In the genomic region with DNA sequence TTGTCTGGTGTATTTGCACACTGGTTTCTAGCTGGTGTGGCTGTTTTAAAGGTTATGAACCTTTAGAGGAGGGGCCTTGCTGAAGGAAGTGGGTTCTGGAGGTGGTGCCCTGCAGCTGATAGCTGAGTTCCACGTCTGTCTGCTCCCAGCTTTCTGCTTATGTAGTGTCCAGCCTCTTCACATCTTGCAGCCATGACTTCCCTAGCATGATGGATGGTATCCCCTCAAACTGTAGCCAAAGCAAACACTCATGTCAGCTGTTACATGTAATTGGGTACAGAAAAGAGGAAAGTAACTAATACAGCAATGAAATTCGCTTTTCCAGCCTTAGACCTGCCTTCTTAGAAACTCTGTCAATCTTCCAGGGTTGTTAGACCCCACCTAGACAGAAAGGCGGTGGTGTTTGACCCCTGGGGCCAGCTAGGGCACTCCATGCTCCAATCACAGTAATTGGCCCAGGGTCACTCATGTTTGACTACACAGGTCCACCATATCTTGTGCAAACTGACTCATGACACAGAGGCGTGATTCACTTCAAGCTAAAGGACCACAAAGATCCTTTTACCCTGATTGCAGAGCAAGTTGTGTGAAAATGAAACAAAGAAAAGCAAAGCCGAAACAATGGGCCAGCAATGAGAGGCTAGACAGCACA, we compare ENCODE assay signal across 16 mouse cellular contexts.
DNase-seq lines count a peak whose midpoint lies in the region; ATAC-seq and TF ChIP-seq lines count a peak whose summit lies in the region.
"Had no signal": no experiment of that assay in that cellular context is flagged by ENCODE, and none has a peak within 500 bp of the region (broad histone marks: within the 10 kb centered on the region; RNA-seq: fewer than 3 reads in every experiment).

No protein-coding gene starts in this region.

- H3K4me1 ChIP-seq in lung, embryonic 14.5 days (ENCODE audit: insufficient read depth) = no peaks in the 10 kb centered on the region
- no peaks in the 10 kb centered on the region for H3K4me1 ChIP-seq in kidney, embryonic 14.5 days (ENCODE audit: control insufficient read depth, insufficient read depth, low read length)
- peaks cover 8% of the 10 kb centered on the region for H3K4me1 ChIP-seq in liver, postnatal 0 days (ENCODE audit: insufficient read depth)
- peaks cover 5% of the 10 kb centered on the region for H3K4me1 ChIP-seq in forebrain, embryonic 16.5 days (replicated peaks; ENCODE audit: control insufficient read depth, insufficient read depth, low read length)
- H3K4me1 ChIP-seq: embryonic facial prominence, embryonic 15.5 days; heart, embryonic 12.5 days had no signal

- H3K4me3 ChIP-seq in lung, embryonic 14.5 days (ENCODE audit: low read depth, low read length) = no peak overlapping the region
- H3K4me3 ChIP-seq in kidney, embryonic 14.5 days (ENCODE audit: low read length) = no peak overlapping the region
- H3K4me3 ChIP-seq in liver, postnatal 0 days (ENCODE audit: low read depth, low read length) = no peak overlapping the region
- no peak overlapping the region for H3K4me3 ChIP-seq in forebrain, embryonic 16.5 days (replicated peaks; ENCODE audit: low read length)
- H3K4me3 ChIP-seq: embryonic facial prominence, embryonic 15.5 days; heart, embryonic 12.5 days; midbrain, embryonic 10.5 days had no signal

- TF ChIP-seq CTCF in lung, embryonic 14.5 days (IDR thresholded peaks at IDR 0.05; ENCODE audit: low read depth) = no peak
- no peak for TF ChIP-seq CTCF in liver, postnatal 0 days (IDR thresholded peaks at IDR 0.05; ENCODE audit: low read depth)

- H3K27me3 ChIP-seq in lung, embryonic 14.5 days (ENCODE audit: insufficient read depth, low read length) = no peaks in the 10 kb centered on the region
- no peaks in the 10 kb centered on the region for H3K27me3 ChIP-seq in kidney, embryonic 14.5 days (ENCODE audit: control insufficient read depth, insufficient read depth, low read length)
- H3K27me3 ChIP-seq in liver, postnatal 0 days (ENCODE audit: insufficient read depth, low read length) = no peaks in the 10 kb centered on the region
- H3K27me3 ChIP-seq in forebrain, embryonic 16.5 days (replicated peaks; ENCODE audit: control insufficient read depth, insufficient read depth, low read length) = no peaks in the 10 kb centered on the region
- H3K27me3 ChIP-seq: embryonic facial prominence, embryonic 15.5 days; heart, embryonic 12.5 days had no signal

- no peak overlapping the region for H3K4me2 ChIP-seq in lung, embryonic 14.5 days
- H3K4me2 ChIP-seq in kidney, embryonic 14.5 days (replicated peaks; ENCODE audit: low read depth, low read length) = no peak overlapping the region
- H3K4me2 ChIP-seq in liver, postnatal 0 days (ENCODE audit: low read depth, low read length) = no peak overlapping the region
- no peak overlapping the region for H3K4me2 ChIP-seq in forebrain, embryonic 16.5 days (ENCODE audit: low read length)
- H3K4me2 ChIP-seq: embryonic facial prominence, embryonic 15.5 days; heart, embryonic 12.5 days had no signal

- H3K36me3 ChIP-seq in lung, embryonic 14.5 days (ENCODE audit: insufficient read depth) = no peaks in the 10 kb centered on the region
- no peaks in the 10 kb centered on the region for H3K36me3 ChIP-seq in kidney, embryonic 14.5 days (ENCODE audit: control insufficient read depth, insufficient read depth, low read length)
- H3K36me3 ChIP-seq in liver, postnatal 0 days (replicated peaks; ENCODE audit: insufficient read depth, low read length) = no peaks in the 10 kb centered on the region
- no peaks in the 10 kb centered on the region for H3K36me3 ChIP-seq in forebrain, embryonic 16.5 days (ENCODE audit: control insufficient read depth, insufficient read depth)
- H3K36me3 ChIP-seq: embryonic facial prominence, embryonic 15.5 days; heart, embryonic 12.5 days; midbrain, embryonic 10.5 days had no signal

- no peaks in the 10 kb centered on the region for H3K9me3 ChIP-seq in lung, embryonic 14.5 days (ENCODE audit: low read depth, low read length)
- no peaks in the 10 kb centered on the region for H3K9me3 ChIP-seq in kidney, embryonic 14.5 days (ENCODE audit: control insufficient read depth, low read length)
- H3K9me3 ChIP-seq in liver, postnatal 0 days (ENCODE audit: low read length) = no peaks in the 10 kb centered on the region
- H3K9me3 ChIP-seq in forebrain, embryonic 16.5 days (ENCODE audit: control insufficient read depth, low read length) = no peaks in the 10 kb centered on the region
- H3K9me3 ChIP-seq: embryonic facial prominence, embryonic 15.5 days; midbrain, embryonic 10.5 days had no signal

- H3K27ac ChIP-seq in lung, embryonic 14.5 days (ENCODE audit: low read depth) = no peak overlapping the region
- H3K27ac ChIP-seq in kidney, embryonic 14.5 days (ENCODE audit: low read depth, low read length) = no peak overlapping the region
- no peak overlapping the region for H3K27ac ChIP-seq in liver, postnatal 0 days (ENCODE audit: low read depth)
- H3K27ac ChIP-seq in forebrain, embryonic 16.5 days (ENCODE audit: low read length) = no peak overlapping the region
- H3K27ac ChIP-seq: embryonic facial prominence, embryonic 15.5 days; liver, embryonic 14.5 days; midbrain, embryonic 10.5 days had no signal

- ATAC-seq in lung, embryonic 14.5 days (ENCODE audit: insufficient read depth) = no peak
- peak; percentile 62; the same call in 1 of the 2 replicates for ATAC-seq in kidney, embryonic 14.5 days (ENCODE audit: low FRiP score, low TSS enrichment)
- peak; percentile 71 for ATAC-seq in liver, postnatal 0 days
- ATAC-seq in granulocyte monocyte progenitor cell, adult 5-6 weeks (replicated peaks; ENCODE audit: poor library complexity, severe bottlenecking) = no peak
- ATAC-seq in forebrain, embryonic 16.5 days = no peak
- ATAC-seq: hindbrain, embryonic 16.5 days had no signal

- DNase-seq in lung, embryonic 14.5 days = peak; percentile 8
- no peak for DNase-seq in lung, adult 18-20 months
- DNase-seq in liver, postnatal 0 days = no peak
- no peak for DNase-seq in spleen, postnatal 4 days (ENCODE audit: low spot score in 2 of 2)
- DNase-seq: cerebellum, postnatal 14 days; embryo, embryonic 11 days; lung, postnatal 36 days; right cerebral cortex, postnatal 14 days had no signal

- TF ChIP-seq EP300 in liver, postnatal 0 days (IDR thresholded peaks at IDR 0.05; ENCODE audit: low read depth) = no peak

- no peak overlapping the region for H3K9ac ChIP-seq in lung, embryonic 14.5 days
- H3K9ac ChIP-seq in kidney, embryonic 14.5 days (ENCODE audit: low read depth, low read length) = no peak overlapping the region
- H3K9ac ChIP-seq in liver, postnatal 0 days (replicated peaks) = no peak overlapping the region
- H3K9ac ChIP-seq in forebrain, embryonic 16.5 days (replicated peaks; ENCODE audit: low read depth, low read length) = no peak overlapping the region
- H3K9ac ChIP-seq: embryonic facial prominence, embryonic 15.5 days; heart, embryonic 12.5 days; liver, embryonic 14.5 days had no signal

- WGBS in lung, embryonic 14.5 days = 36% methylated on average over 5 of the region's 5 CpGs
- WGBS in kidney, embryonic 14.5 days = 56% methylated on average over 5 of the region's 5 CpGs
- WGBS in liver, postnatal 0 days (ENCODE audit: insufficient replicate concordance) = 44% methylated on average over 5 of the region's 5 CpGs
- WGBS in forebrain, embryonic 16.5 days = 90% methylated on average over 5 of the region's 5 CpGs

Comparison
In these comparisons a context has a peak if more than half of its experiments do, and no peak if none do; other contexts are left out.
1. ATAC-seq: peak in kidney, embryonic 14.5 days (single experiment) and liver, postnatal 0 days (single experiment); none in lung, embryonic 14.5 days (single experiment), granulocyte monocyte progenitor cell, adult 5-6 weeks (single experiment) and forebrain, embryonic 16.5 days (single experiment).